Mouse (Mus musculus): ENCODE results near the gene Gjd3.

DNA sequence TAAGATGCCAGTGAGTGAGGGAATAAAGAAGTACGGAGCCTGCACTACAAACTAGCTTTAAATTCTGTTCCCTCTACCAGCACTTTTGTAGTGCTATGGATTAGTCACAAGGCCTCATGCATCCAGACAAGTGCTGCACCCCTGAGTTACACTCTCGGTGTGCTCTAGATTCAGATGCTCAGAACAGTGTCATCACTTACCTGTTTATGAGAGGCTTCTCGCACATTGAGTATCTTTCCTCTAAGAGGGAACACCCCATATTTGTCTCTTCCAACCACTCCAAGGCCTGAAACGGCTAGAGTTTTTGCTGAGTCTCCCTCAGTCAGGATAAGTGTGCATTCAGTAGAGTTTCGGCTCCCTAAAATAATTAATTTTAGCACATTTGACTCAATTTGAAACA, 27.9 kb upstream of the Gjd3 start:
- TF ChIP-seq POLR2A (IDR thresholded peaks at IDR 0.05; ENCODE audit: extremely low read depth, insufficient read depth, low read length) (no peak), CTCF (IDR thresholded peaks at IDR 0.05; ENCODE audit: extremely low read depth, insufficient read depth, low read length) (no peak)

Data from cortical plate, adult 2 months (tissue).